Mouse (Mus musculus) liver, postnatal 0 days (tissue): ENCODE data around the gene Nrp2. TPM values are rescaled to one million over a fixed set of nuclear protein-coding genes. Genes with fewer than 3 reads are reported as not detected.

Experiments
- ATAC-seq: fragments of 200-750 bp; cut with Nextera tagmentation; 2 replicates; pipeline ENCODE4 v1.8.0; 2017; ENCODE audit warnings: mild to moderate bottlenecking, moderate library complexity
- DNase-seq: peaks from one replicate; pipeline ENCODE4 v3.0.0-alpha.2; 2016
- H3K27ac ChIP-seq: fragments of 300-500 bp; sonication (generic); 2 replicates; pipeline ENCODE4 v1.5.1; 2014; ENCODE audit warnings: antibody characterized with exemption, moderate library complexity, mild to moderate bottlenecking, low read depth
- H3K27me3 ChIP-seq: fragments of 300-500 bp; sonication (generic); 2 replicates; pipeline ENCODE4 v1.6.1; 2014; ENCODE audit warnings: low read length, control low read depth, mixed read lengths; ENCODE audit not compliant: insufficient read depth
- H3K36me3 ChIP-seq: fragments of 300-500 bp; sonication (generic); replicated peaks from 2 replicates; pipeline ENCODE4 v1.6.1; 2014; ENCODE audit warnings: mild to moderate bottlenecking, control low read depth, low read length, moderate library complexity, mixed read lengths; ENCODE audit not compliant: insufficient read depth
- H3K4me1 ChIP-seq: fragments of 300-500 bp; sonication (generic); 2 replicates; pipeline ENCODE4 v1.6.1; 2014; ENCODE audit warnings: antibody characterized with exemption, mild to moderate bottlenecking, control low read depth; ENCODE audit not compliant: insufficient read depth
- H3K4me2 ChIP-seq: fragments of 300-500 bp; sonication (generic); 2 replicates; pipeline ENCODE4 v1.6.1; 2014; ENCODE audit warnings: low read depth, mild to moderate bottlenecking, low read length, moderate library complexity, mixed read lengths
- H3K4me3 ChIP-seq: fragments of 300-500 bp; sonication (generic); 2 replicates; pipeline ENCODE4 v1.5.1; 2014; ENCODE audit warnings: low read depth, low read length
- H3K9ac ChIP-seq: fragments of 300-500 bp; sonication (generic); replicated peaks from 2 replicates; pipeline ENCODE4 v1.6.1; 2014; ENCODE audit warnings: mild to moderate bottlenecking, moderate library complexity
- H3K9me3 ChIP-seq: fragments of 300-500 bp; sonication (generic); 2 replicates; pipeline ENCODE4 v1.6.1; 2016; ENCODE audit warnings: mild to moderate bottlenecking, control low read depth, low read length, mixed read lengths
- CTCF ChIP-seq: sonication (generic); IDR thresholded peaks from 2 replicates; pipeline ENCODE4 v1.5.1; 2016; ENCODE audit warnings: antibody characterized with exemption, low read depth
- EP300 ChIP-seq: IDR thresholded peaks from 2 replicates; pipeline ENCODE4 v1.6.1; 2016; ENCODE audit warnings: antibody characterized with exemption, low read depth, mild to moderate bottlenecking
- WGBS: fragments of 180-500 bp; shearing (Covaris S2); extraction: QIAGEN DNeasy Blood & Tissue Kit; methylation state at CpG from one replicate; pipeline ENCODE4 v1.1.7; 2014; ENCODE audit not compliant: insufficient replicate concordance; 5-methylcytosine and 5-hydroxymethylcytosine counted together
- polyA plus RNA-seq: library from polyadenylated mRNA; unstranded; fragments of >200 nt; fragmentation: Nextera tagmentation; extraction: Ambion mirVana; gene quantifications from 2 replicates; pipeline ENCODE4 v1.2.1, GENCODE M21; 2015

Gene Nrp2
- polyA plus RNA-seq, 1 experiment from 2014 or later: 0.96 TPM

- H3K4me3 ChIP-seq: no peak overlapping the region
- no peak for DNase-seq
- no peaks in the 10 kb centered on the region for H3K4me1 ChIP-seq
- H3K4me2 ChIP-seq: no peak overlapping the region
- no peaks in the 10 kb centered on the region for H3K27me3 ChIP-seq
- H3K9me3 ChIP-seq: no peaks in the 10 kb centered on the region
- 77% methylated on average over 4 of the region's 4 CpGs for WGBS
- ATAC-seq: no peak
- no peak for TF ChIP-seq CTCF
- no peak for TF ChIP-seq EP300
- H3K27ac ChIP-seq: no peak overlapping the region
- H3K36me3 ChIP-seq: no peaks in the 10 kb centered on the region
- H3K9ac ChIP-seq: no peak overlapping the region
Observed at GRCm38 (mm10) chr1:62734980-62735379, 31.9 kb downstream of the Nrp2 start.

DNA sequence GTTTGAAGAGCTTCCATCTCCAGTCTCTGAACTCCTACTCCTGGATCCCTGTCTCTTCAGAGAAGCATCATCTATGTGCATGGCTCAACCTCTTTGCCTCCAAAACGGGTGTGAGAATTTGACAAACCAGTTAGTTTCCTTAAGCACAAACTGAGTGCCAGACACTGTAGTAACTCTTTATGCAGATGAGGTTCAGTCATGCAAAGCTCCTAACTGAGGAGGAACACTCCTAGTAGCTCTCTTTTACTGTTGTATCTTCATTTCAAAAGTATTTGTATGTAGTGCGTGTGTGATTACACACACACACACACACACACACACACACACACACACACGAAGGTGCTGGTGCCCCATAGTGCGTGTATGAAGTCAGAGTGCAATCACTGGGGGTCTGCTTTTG is 32.8 kb downstream of the Nrp2 start:
- H3K27ac ChIP-seq: no peak overlapping the region
- TF ChIP-seq CTCF (no peak), EP300 (no peak)
- no peak for ATAC-seq

DNA sequence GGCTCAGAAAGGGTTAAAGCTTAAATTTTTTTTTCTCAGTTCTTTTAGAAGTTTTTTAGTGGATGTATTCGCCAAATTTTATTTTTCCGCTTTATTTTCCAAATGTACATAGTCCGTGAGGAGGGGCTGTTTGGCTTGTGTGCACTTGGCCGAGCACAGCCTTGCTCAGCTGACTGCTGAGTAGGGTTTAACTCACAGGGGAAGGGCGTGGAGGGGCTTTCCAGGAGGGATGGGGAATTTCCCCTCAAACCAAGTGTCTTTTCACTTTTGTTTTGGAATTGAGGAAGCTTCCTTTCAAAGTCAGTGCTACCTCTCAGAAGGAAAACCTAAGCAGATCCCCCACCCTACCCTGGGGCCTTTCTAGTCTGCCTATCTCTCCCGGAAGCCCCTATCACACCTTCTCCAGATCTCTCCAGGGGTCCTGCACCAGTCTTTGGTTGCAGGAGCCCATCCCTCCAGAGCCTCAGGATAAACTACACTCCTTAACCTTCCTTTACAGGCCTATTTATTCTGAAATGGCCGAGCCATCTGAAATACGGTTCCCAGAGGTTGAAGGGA is 33.4 kb downstream of the Nrp2 start:
- no peak for DNase-seq
- H3K4me3 ChIP-seq: no peak overlapping the region
- TF ChIP-seq EP300: no peak
- no peak for TF ChIP-seq CTCF
- no peak overlapping the region for H3K9ac ChIP-seq
- no peaks in the 10 kb centered on the region for H3K27me3 ChIP-seq
- ATAC-seq: no peak
- H3K27ac ChIP-seq: no peak overlapping the region
- H3K36me3 ChIP-seq: no peaks in the 10 kb centered on the region
- H3K4me2 ChIP-seq: no peak overlapping the region
- H3K4me1 ChIP-seq: no peaks in the 10 kb centered on the region
- WGBS: 62% methylated on average over 8 of the region's 8 CpGs
- H3K9me3 ChIP-seq: no peaks in the 10 kb centered on the region

More for the DNA sequence above, 32.8 kb downstream of the Nrp2 start:
- H3K9me3 ChIP-seq: no peaks in the 10 kb centered on the region
- no peak overlapping the region for H3K4me3 ChIP-seq
- H3K4me2 ChIP-seq: no peak overlapping the region
- no peak for DNase-seq
- H3K36me3 ChIP-seq: no peaks in the 10 kb centered on the region
- no peak overlapping the region for H3K9ac ChIP-seq
- H3K27me3 ChIP-seq: no peaks in the 10 kb centered on the region
- H3K4me1 ChIP-seq: no peaks in the 10 kb centered on the region
- WGBS: 59% methylated on average over 4 of the region's 4 CpGs

- H3K36me3 ChIP-seq: no peaks in the 10 kb centered on the region
- DNase-seq (no peak), ATAC-seq (no peak)
- TF ChIP-seq CTCF (no peak), EP300 (no peak)
- 75% methylated on average over 11 of the region's 11 CpGs for WGBS
- H3K27me3 ChIP-seq: no peaks in the 10 kb centered on the region
- H3K9ac ChIP-seq: no peak overlapping the region
- no peak overlapping the region for H3K4me2 ChIP-seq
- no peaks in the 10 kb centered on the region for H3K4me1 ChIP-seq
- H3K27ac ChIP-seq: no peak overlapping the region
- H3K4me3 ChIP-seq: no peak overlapping the region
- no peaks in the 10 kb centered on the region for H3K9me3 ChIP-seq
Observed at GRCm38 (mm10) chr1:62738165-62738564, 35.1 kb downstream of the Nrp2 start.

DNA sequence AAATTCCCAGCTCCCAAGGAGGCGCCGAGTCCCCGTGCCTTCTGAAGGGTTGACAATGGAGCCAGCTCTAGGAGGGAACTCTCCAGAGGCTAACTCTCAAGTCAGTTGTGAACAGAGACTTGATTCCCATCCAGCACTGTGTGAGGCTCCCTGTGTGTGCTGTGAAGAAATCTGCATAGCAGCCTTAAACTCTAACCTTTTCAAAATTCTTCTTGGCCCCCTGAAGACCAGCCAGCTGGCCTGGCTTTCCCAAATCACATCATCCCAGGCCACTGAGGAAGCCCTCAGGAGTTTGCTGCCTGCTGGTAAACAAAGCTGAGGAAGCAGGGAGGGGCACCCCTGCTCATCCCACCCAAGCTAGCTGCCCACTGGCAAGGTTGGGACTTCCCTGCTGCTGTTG is 39.0 kb downstream of the Nrp2 start:
- no peaks in the 10 kb centered on the region for H3K9me3 ChIP-seq
- DNase-seq (no peak), ATAC-seq (no peak)
- no peak overlapping the region for H3K4me3 ChIP-seq
- H3K4me2 ChIP-seq: no peak overlapping the region
- H3K27me3 ChIP-seq: no peaks in the 10 kb centered on the region
- no peaks in the 10 kb centered on the region for H3K4me1 ChIP-seq
- WGBS: 68% methylated on average over 3 of the region's 3 CpGs
- TF ChIP-seq EP300: no peak
- no peak for TF ChIP-seq CTCF
- H3K27ac ChIP-seq: no peak overlapping the region
- H3K36me3 ChIP-seq: no peaks in the 10 kb centered on the region
- no peak overlapping the region for H3K9ac ChIP-seq

GRCm38 (mm10) chr1:62743064-62743694 is 40.1 kb downstream of the Nrp2 start:
- 49% methylated on average over 8 of the region's 8 CpGs for WGBS
- H3K36me3 ChIP-seq: no peaks in the 10 kb centered on the region
- no peak for ATAC-seq

More at GRCm38 (mm10) chr1:62743064-62743694, 40.1 kb downstream of the Nrp2 start:
- no peak overlapping the region for H3K4me2 ChIP-seq
- H3K4me3 ChIP-seq: no peak overlapping the region
- H3K9me3 ChIP-seq: no peaks in the 10 kb centered on the region
- H3K4me1 ChIP-seq: no peaks in the 10 kb centered on the region
- TF ChIP-seq EP300: no peak
- no peak for TF ChIP-seq CTCF
- no peak overlapping the region for H3K9ac ChIP-seq
- H3K27me3 ChIP-seq: no peaks in the 10 kb centered on the region
- DNase-seq: no peak
- H3K27ac ChIP-seq: no peak overlapping the region
